Mouse (Mus musculus) liver, adult (tissue): ENCODE measurements at regions not wholly inside any gene's neighbourhood (a gene's known extent, or its start where the extent isn't known, plus 50 kb on each side); places are given as distances from the start of the nearest gene placed in this dataset.

Source experiments
- GATA4 ChIP-seq: IDR thresholded peaks from 2 replicates; pipeline ENCODE4 v1.6.1; 2014; ENCODE audit warnings: mild to moderate bottlenecking, low read length; ENCODE audit not compliant: insufficient replicate concordance

DNA sequence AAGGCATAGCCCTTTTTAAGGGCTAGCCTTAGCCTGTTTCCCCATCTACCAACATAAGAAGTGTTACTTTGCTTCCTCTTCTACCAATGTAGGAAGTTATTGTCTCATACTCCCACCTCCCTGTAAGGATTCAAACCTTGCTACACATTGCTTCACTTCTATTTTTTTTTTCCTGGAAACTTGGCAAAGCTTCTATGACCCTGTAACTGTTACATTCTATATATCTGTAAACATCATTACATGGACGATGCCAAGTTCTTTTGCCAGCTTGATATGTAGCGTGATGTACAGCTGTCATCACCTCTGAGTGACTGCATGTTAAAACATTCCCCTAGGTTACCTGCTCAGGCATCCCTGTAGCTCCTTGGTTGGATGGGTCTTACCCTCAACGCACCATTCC, 114.1 kb upstream of the Pbx1 start:
- TF ChIP-seq GATA4 = no peak

DNA sequence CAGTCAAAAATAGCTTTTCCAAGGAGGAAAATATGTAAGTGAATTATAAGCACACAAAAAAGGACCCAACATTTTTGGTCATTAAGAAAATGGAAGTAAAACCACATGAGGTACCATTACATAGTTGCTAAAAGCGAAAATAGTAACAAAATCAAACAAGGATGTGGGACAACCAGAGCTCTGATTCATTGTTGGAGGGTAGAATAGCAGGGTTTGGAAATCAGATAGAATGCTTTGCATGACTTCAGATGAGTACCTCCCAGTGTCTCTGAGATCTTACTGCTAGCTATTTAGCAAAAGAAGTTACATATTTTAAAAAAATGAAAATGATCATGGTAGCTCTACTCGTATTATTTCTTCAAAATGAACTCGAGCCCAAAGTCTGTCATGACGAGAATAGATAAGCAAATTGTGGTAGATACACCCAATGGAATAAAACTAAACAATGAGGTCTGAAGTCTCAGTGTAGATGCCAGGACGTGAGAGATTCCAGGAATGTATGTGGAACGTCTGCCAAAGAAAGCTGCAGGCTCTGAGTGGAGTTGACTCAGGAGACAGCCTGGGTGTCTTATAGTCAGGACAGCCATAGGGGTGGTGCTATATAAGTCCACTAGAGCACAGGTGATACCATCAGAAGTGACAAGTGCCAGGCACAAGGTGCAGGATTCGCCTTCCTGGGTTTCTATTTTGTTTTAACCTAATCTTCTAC, 113.2 kb upstream of the Pbx1 start:
- TF ChIP-seq GATA4 = no peak

DNA sequence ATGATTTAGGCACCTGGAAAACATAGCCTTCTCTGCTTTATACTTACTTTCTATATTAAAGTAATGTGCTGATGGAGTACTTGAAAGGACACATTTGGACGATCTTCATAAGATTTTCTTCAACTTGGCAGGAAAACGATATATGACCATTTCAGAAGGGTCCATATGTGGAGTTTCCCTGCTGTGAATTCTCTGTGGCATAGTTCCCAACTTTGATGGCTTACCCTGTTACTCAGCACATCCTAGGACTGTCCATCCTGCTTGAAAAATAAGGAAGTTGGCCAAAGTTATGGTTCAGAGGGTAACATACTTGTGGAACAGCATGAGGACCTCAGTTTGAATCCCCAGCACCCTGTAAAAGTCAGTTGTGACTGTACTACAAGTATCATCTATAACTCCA, 109.2 kb upstream of the Pbx1 start:
- TF ChIP-seq GATA4 = no peak

DNA sequence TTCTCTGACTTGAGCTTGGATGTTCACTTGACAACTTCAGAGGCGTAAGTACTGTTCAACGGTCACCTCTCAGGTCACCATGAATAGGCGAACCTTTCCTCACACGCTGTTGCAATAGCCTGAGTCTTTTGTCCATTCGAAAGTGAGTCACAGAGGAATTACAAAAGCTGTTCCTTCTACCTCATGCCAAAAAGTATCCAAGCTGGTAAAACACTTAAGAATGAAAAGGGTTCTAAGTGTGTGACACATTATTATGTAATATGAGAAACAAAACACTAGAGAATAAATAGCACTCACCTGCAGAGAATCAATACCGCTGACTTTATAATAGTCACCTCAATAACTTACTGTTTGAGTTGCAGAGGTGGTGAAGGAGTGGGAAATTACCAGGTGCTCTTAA, 86.0 kb upstream of the Pbx1 start:
- no peak for TF ChIP-seq GATA4

DNA sequence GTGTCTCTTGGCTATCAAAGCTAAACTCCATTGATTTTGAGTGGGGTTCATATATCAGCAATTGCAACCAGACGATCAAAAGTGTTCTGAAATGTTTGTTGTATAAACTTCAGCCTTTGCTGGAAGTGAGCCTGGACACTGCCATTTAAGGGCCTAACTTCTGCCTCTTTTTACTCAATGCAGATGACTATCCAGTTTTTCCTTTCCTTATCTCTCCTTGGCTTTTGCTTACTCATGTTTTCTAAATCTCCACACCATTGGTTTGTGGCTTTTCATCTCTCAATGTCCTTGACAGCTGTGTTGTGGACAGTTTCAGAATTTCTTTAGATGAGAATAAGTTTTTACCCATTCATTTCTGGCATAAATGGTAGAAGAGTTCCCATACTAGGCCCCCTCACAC, 74.3 kb upstream of the Pbx1 start:
- TF ChIP-seq GATA4 = no peak

DNA sequence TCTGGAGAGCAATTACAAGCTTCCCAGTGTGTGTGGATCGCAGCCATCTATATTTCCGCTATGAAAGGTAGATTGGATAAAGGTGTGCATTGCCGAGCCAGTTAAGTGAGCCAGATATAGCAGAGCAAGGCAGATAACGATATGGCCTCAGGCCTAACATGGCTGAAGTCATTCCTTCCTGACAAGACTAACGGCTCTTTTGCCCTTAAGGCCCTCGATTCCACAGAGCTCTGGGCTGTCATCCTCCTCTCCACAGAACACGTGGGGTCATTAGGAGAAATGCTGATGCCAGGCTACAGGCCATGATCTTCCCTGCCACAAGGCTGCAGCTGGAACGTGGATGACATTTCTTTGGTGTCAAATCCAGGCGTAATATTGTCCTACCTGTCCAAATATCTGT, 72.7 kb upstream of the Pbx1 start:
- no peak for TF ChIP-seq GATA4

DNA sequence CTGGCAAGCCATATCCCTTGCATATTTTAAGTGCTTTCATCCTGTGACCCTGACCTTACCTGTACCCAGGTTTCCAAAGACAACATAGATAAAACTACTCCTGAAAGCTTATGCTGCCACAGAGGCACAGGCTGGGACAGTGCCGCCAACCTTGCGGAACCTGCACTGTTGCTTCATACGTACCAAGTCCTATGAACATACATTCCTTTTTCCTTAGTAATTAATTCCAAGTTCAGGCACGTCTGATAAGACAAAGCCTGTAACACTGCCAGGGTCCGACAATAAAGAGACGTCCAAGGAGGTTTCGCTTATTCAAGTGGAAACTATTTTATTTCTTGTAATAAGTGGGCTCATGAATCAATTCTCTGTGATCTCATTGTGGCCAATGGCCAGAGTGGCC, 70.2 kb upstream of the Pbx1 start:
- peak; percentile 41; the same call in 1 of the 2 replicates for TF ChIP-seq GATA4

DNA sequence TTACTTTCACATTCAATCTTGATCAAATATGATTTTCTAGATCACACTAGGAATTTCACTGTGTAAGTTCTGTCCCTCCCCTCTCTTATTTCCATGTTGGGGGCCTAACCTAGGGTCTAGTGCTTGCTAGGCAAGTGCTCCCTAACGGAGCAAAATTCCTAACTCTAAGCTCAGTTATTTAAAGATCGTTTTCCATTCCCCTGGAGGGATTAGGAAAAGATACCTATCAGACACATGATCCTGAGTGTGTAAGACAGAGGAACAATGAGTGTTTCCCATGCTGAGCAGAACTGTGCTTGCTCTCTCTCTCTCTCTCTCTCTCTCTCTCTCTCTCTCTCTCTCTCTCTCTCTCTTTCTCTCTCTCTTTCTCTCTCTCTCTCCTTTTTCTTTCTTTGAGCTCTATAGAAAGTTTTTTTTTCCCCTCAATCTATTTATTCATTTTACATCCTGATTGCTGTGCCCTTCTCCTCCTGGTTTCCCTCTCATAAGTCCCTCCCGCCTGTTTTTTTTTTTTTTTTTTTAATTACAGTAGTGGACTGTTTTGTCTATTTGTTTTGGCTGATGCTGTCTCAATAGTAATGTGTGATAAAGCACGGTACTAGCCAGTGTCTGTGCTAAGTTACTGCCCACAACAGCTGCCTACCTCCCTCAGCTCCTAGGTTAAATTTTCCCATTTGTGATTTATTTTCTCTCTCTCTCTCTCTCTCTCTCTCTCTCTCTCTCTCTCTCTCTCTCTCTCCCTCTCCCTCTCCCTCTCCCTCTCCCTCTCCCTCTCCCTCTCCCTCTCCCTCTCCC, 69.5 kb upstream of the Pbx1 start:
- TF ChIP-seq GATA4 = no peak

DNA sequence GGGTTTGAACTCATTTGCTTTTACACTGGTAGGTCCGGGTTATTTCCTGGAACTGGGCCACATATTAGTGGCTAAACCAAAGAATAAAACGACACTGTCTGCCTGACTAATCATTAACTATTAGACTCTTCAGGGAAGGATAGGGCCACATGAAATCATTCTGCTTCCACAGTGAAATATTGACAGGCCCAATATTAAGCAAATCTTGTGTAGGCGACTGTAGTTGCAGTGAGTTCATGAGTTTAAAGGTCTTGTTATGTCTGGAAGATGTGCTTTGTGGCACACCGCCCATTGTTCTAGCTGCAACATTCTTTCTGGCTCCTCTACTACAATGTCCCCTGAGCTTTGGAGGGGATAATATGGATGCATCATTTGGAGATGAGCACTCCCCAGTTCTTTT, 65.7 kb upstream of the Pbx1 start:
- TF ChIP-seq GATA4 = no peak

DNA sequence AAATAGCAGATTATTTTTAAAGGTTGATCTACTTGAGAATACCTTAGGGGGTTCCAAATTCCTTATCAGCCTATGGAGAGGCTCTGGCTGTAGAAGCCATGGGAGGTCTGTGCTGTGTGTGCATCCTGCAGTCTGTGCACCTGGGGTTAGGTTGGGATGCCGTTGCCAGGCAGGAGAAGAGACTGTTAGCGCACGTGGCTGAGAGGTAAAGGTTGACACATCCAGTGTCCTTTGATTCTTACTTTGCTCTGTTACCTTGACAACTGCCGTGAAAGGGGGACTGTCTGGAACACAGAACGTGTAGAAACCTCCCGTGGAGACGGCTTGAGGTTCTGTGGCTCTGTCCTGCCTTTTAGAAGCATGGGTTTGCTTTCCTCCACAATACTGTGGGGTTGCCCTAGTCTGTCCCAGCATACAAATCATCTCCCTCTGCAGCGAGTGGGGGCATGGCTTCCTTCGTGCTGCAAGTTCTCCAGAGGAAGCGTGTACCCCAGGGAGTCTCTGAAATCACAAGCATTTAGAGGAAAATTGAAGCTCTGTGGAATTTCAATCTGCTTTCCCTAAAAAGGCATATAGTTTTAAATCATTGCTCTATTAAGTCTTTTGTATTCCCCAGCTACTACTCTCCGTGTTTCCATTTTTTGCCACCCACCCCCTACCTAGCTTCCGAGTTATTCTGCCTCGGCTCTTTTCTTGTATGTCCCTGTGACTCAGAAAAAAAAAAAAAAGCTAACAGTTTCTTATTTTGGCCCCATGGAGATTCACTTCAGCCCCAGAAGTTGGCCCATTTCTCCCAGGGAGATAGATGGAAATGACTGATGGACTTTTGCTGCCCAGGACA, 63.8 kb upstream of the Pbx1 start:
- TF ChIP-seq GATA4 = no peak

DNA sequence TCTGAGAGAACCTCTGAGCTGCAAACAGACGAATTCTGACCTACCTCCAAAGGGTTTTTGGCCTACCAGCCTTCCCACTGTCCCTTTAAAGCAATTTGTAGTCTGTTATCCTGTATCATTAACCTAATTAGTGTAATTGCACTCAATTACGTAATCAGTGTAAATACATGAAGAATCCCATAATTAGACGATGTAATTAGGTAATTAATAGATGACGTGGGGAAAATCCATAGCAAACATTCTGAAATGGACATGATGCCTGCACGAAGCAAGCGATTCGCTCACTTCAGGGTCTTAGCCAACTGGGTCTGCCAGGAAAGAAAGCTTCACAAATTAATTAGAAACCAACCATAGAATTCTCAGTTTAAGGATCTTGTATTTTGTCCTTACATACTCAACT, 55.4 kb upstream of the Pbx1 start:
- TF ChIP-seq GATA4 = no peak

DNA sequence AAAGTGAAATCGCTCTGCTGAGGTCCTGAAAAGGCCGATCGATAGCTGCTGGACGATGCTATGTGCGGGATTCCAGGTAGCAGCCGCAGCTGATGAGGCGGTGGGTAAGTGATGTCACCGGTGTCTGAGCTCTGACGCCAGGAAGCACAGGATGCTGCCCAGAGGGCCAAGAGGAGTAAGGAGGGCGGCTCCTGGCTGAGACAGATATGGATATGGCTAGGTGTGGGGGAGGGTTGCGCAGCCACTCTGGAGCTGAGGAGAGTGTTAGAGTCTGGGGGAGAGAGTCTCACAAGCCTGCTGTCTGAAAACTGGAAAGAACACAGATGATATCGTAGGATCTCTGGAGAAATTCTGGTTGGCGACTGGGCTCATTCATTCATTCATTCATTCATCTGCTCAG, 51.6 kb upstream of the Pbx1 start:
- TF ChIP-seq GATA4 = no peak
